Mouse (Mus musculus) forebrain, embryonic 16.5 days (tissue): Measurements from ENCODE around the gene Plcb2. TPM values are rescaled to one million over a fixed set of nuclear protein-coding genes. Genes with fewer than 3 reads are reported as not detected.

Experiments used
- ATAC-seq: fragments of 200-750 bp; cut with Nextera tagmentation; 2 replicates; pipeline ENCODE4 v1.8.0; 2017; ENCODE audit warnings: mild to moderate bottlenecking, moderate library complexity
- H3K27ac ChIP-seq: fragments of 300-500 bp; sonication (generic); 2 replicates; pipeline ENCODE4 v1.5.1; 2014; ENCODE audit warnings: low read length, control low read depth
- H3K27me3 ChIP-seq: fragments of 300-500 bp; sonication (generic); replicated peaks from 2 replicates; pipeline ENCODE4 v1.6.1; 2014; ENCODE audit warnings: low read length; ENCODE audit not compliant: control insufficient read depth, insufficient read depth
- H3K36me3 ChIP-seq: fragments of 300-500 bp; sonication (generic); 2 replicates; pipeline ENCODE4 v1.6.1; 2014; ENCODE audit not compliant: control insufficient read depth, insufficient read depth
- H3K4me1 ChIP-seq: fragments of 300-500 bp; sonication (generic); replicated peaks from 2 replicates; pipeline ENCODE4 v1.6.1; 2014; ENCODE audit warnings: low read length; ENCODE audit not compliant: control insufficient read depth, insufficient read depth
- H3K4me2 ChIP-seq: fragments of 300-500 bp; sonication (generic); 2 replicates; pipeline ENCODE4 v1.6.1; 2014; ENCODE audit warnings: mild to moderate bottlenecking, low read length, control low read depth
- H3K4me3 ChIP-seq: fragments of 300-500 bp; sonication (generic); replicated peaks from 2 replicates; pipeline ENCODE4 v1.5.1; 2014; ENCODE audit warnings: mild to moderate bottlenecking, low read length, control low read depth
- H3K9ac ChIP-seq: fragments of 300-500 bp; sonication (generic); replicated peaks from 2 replicates; pipeline ENCODE4 v1.6.1; 2014; ENCODE audit warnings: low read depth, low read length, control low read depth
- H3K9me3 ChIP-seq: fragments of 300-500 bp; sonication (generic); 2 replicates; pipeline ENCODE4 v1.6.1; 2016; ENCODE audit warnings: low read length; ENCODE audit not compliant: control insufficient read depth
- WGBS: fragments of 180-500 bp; shearing (Covaris S2); extraction: QIAGEN DNeasy Blood & Tissue Kit; methylation state at CpG from one replicate; pipeline ENCODE4 v1.1.7; 2014; 5-methylcytosine and 5-hydroxymethylcytosine counted together
- polyA plus RNA-seq: library from polyadenylated mRNA; unstranded; fragments of >200 nt; fragmentation: Nextera tagmentation; extraction: Ambion mirVana; gene quantifications from 2 replicates; pipeline ENCODE4 v1.2.1, GENCODE M21; 2015

Gene Plcb2
- polyA plus RNA-seq, 1 experiment from 2014 or later, result 1.2 TPM

GRCm38 (mm10) chr2:118659493-118659892 lies 68.7 kb downstream of the Plcb2 start:
- H3K4me3 ChIP-seq, result no peak overlapping the region; the same call in 1 of the 2 replicates
- no peak overlapping the region for H3K27ac ChIP-seq
- peak overlapping the region; percentile 66 for H3K4me2 ChIP-seq
- peaks cover 34% of the 10 kb centered on the region for H3K4me1 ChIP-seq
- H3K27me3 ChIP-seq, result no peaks in the 10 kb centered on the region
- H3K9ac ChIP-seq, result peak overlapping the region; percentile 65
- ATAC-seq, result no peak
- no peaks in the 10 kb centered on the region for H3K9me3 ChIP-seq
- WGBS, result 85% methylated on average over 12 of the region's 12 CpGs
- no peaks in the 10 kb centered on the region for H3K36me3 ChIP-seq

GRCm38 (mm10) chr2:118659077-118659476 lies 69.2 kb downstream of the Plcb2 start:
- 82% methylated on average over 1 of the region's 1 CpGs for WGBS
- Histone ChIP-seq H3K27me3 (no peaks in the 10 kb centered on the region), H3K4me1 (peaks cover 30% of the 10 kb centered on the region), H3K36me3 (no peaks in the 10 kb centered on the region), H3K4me2 (no peak overlapping the region), H3K9ac (no peak overlapping the region), H3K4me3 (no peak overlapping the region), H3K27ac (no peak overlapping the region), H3K9me3 (no peaks in the 10 kb centered on the region)
- ATAC-seq, result no peak

GRCm38 (mm10) chr2:118658457-118658856 lies 69.8 kb downstream of the Plcb2 start:
- no peak for ATAC-seq
- Histone ChIP-seq H3K4me3 (no peak overlapping the region), H3K4me1 (peaks cover 26% of the 10 kb centered on the region), H3K9me3 (no peaks in the 10 kb centered on the region), H3K27me3 (no peaks in the 10 kb centered on the region), H3K4me2 (no peak overlapping the region), H3K36me3 (no peaks in the 10 kb centered on the region), H3K27ac (no peak overlapping the region), H3K9ac (no peak overlapping the region)
- 43% methylated on average over 4 of the region's 4 CpGs for WGBS

Other genes starting within 250 kb of the Plcb2 start
- 316 and 322 TPM in 2 replicates for gene Srp14, start 248.7 kb downstream of the Plcb2 start, polyA plus RNA-seq
- gene Bmf, start 178.8 kb downstream of the Plcb2 start, polyA plus RNA-seq, result 1.3 and 1.5 TPM in 2 replicates
- 36.4 and 45.0 TPM in 2 replicates for gene Bub1b, start 130.2 kb downstream of the Plcb2 start, polyA plus RNA-seq
- 26.0 and 36.4 TPM in 2 replicates for gene Pak6, start 65.1 kb downstream of the Plcb2 start, polyA plus RNA-seq
- 0.43 and 0.46 TPM in 2 replicates for gene Ankrd63, start 24.5 kb downstream of the Plcb2 start, polyA plus RNA-seq
- gene Inafm2, start 17.3 kb upstream of the Plcb2 start, polyA plus RNA-seq, result 24.4 and 27.0 TPM in 2 replicates
- gene Ccdc9b, start 34.2 kb upstream of the Plcb2 start, polyA plus RNA-seq, result 1.3 and 1.6 TPM in 2 replicates
- not detected in 2 replicates for gene Phgr1, start 44.3 kb upstream of the Plcb2 start, polyA plus RNA-seq
- gene Disp2, start 51.3 kb upstream of the Plcb2 start, polyA plus RNA-seq, result 27.3 and 36.9 TPM in 2 replicates
- gene Knstrn, start 85.6 kb upstream of the Plcb2 start, polyA plus RNA-seq, result 49.6 and 52.6 TPM in 2 replicates
- gene Ivd, start 133.5 kb upstream of the Plcb2 start, polyA plus RNA-seq, result 45.2 and 50.4 TPM in 2 replicates
- 5.7 and 6.5 TPM in 2 replicates for gene Bahd1, start 171.9 kb upstream of the Plcb2 start, polyA plus RNA-seq
- 5.4 and 6.1 TPM in 2 replicates for gene Chst14, start 198.1 kb upstream of the Plcb2 start, polyA plus RNA-seq